Mouse (Mus musculus) heart, adult 2 months (tissue): ENCODE measurements at regions not wholly inside any gene's neighbourhood (a gene's known extent, or its start where the extent isn't known, plus 50 kb on each side); places are given as distances from the start of the nearest gene placed in this dataset.

Experiments
- CTCF ChIP-seq: fragments of 200-600 bp; IDR thresholded peaks from 2 replicates; pipeline ENCODE4 v1.8.1; 2022; ENCODE audit warnings: antibody characterized with exemption, mild to moderate bottlenecking, moderate library complexity
- EP300 ChIP-seq: fragments of 200-500 bp; IDR thresholded peaks from 2 replicates; pipeline ENCODE4 v1.6.1; 2011; ENCODE audit warnings: low read depth, low read length, control low read depth; ENCODE audit not compliant: insufficient read depth
- POLR2A ChIP-seq: fragments of 200-500 bp; IDR thresholded peaks from 2 replicates; pipeline ENCODE4 v1.6.1; 2011; ENCODE audit warnings: mild to moderate bottlenecking, low read depth, low read length, control low read depth; ENCODE audit not compliant: insufficient read depth

GRCm38 (mm10) chr16:5639956-5640355 is 245.2 kb upstream of the Rbfox1 start:
- TF ChIP-seq POLR2A (no peak), CTCF (no peak), EP300 (no peak)
